In the genomic region with DNA sequence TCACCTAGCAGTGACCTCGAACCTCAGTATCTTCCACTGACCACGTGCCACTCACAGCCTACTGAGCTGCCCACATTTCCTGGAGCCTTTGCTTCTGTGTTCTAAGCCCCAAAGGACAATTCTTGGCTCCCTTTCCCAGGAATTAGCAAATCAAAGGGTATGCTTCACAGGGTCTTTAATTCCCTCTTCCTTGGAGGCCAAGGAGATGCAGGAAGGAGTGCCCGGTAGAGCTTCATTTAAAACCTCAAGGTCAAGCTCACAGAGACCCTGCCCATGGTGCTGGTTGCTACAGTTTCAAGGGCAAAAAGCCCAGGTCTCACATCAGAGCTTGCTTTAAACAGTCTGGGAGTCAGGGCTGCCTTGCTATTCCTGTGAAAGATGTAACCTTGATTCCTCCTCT, we compare ENCODE assay signal across 24 mouse cellular contexts.
DNase-seq lines count a peak whose midpoint lies in the region; ATAC-seq and TF ChIP-seq lines count a peak whose summit lies in the region.
"Had no signal": no experiment of that assay in that cellular context is flagged by ENCODE, and none has a peak within 500 bp of the region (broad histone marks: within the 10 kb centered on the region; RNA-seq: fewer than 3 reads in every experiment).

No protein-coding gene starts in this region.

- no peaks in the 10 kb centered on the region for H3K36me3 ChIP-seq in ES-Bruce4 (ENCODE audit: control insufficient read depth, insufficient read depth, low read length, poor library complexity, severe bottlenecking)
- H3K36me3 ChIP-seq: embryonic facial prominence, embryonic 13.5 days; embryonic facial prominence, embryonic 15.5 days; forebrain, embryonic 15.5 days; G1E had no signal

- no peak overlapping the region for H3K9ac ChIP-seq in ES-Bruce4 (ENCODE audit: low read depth, poor library complexity, severe bottlenecking)
- H3K9ac ChIP-seq: embryonic facial prominence, embryonic 13.5 days; embryonic facial prominence, embryonic 15.5 days; forebrain, embryonic 13.5 days; forebrain, embryonic 15.5 days; forebrain, postnatal 0 days had no signal

- 0 out of 2 replicates have a peak overlapping the region, but pooled peaks have one; percentile 76 for H3K27ac ChIP-seq in ES-Bruce4 (ENCODE audit: insufficient read depth, low read length)
- H3K27ac ChIP-seq: embryonic facial prominence, embryonic 13.5 days; embryonic facial prominence, embryonic 15.5 days; forebrain, embryonic 13.5 days; forebrain, embryonic 15.5 days had no signal

- ATAC-seq in erythroid progenitor cell, adult 5-6 weeks (replicated peaks; ENCODE audit: low FRiP score, poor library complexity, severe bottlenecking), result no peak
- ATAC-seq: forebrain, embryonic 13.5 days; forebrain, embryonic 15.5 days; forebrain, postnatal 0 days; Patski had no signal

- TF ChIP-seq POLR2A in ES-Bruce4 (IDR thresholded peaks at IDR 0.05; ENCODE audit: insufficient read depth, low read length), result no peak

- no peaks in the 10 kb centered on the region for H3K27me3 ChIP-seq in ES-Bruce4 (ENCODE audit: control insufficient read depth, insufficient read depth, low read length, poor library complexity, severe bottlenecking)
- H3K27me3 ChIP-seq: embryonic facial prominence, embryonic 13.5 days; embryonic facial prominence, embryonic 15.5 days; forebrain, embryonic 13.5 days; forebrain, embryonic 15.5 days had no signal

- DNase-seq in ES-CJ7 (ENCODE audit: low read depth, low spot score) (peak; percentile 98), R1 (ENCODE audit: low read depth, low spot score) (peak; percentile 97), ZHBTc4 (ENCODE audit: low read depth, low spot score) (peak; percentile 95)
- DNase-seq in spleen, adult 12 weeks (ENCODE audit: low spot score), result no peak
- DNase-seq in adrenal gland, adult (ENCODE audit: inconsistent age in 2 of 2, low spot score in 1 of 2), result no peak
- DNase-seq: adrenal gland, adult 8-10 months; adrenal gland, postnatal 14 days; adrenal gland, postnatal 36 days; cerebellum, adult 11-12 months; cerebellum, adult 2 months; cerebellum, adult 9-11 months; cerebellum, postnatal 14 days; cerebellum, postnatal 36 days; embryo, embryonic 11 days; forebrain, postnatal 0 days had no signal

- no peak for TF ChIP-seq CTCF in ES-Bruce4 (IDR thresholded peaks at IDR 0.05; ENCODE audit: low read depth, low read length)

- H3K4me1 ChIP-seq in ES-Bruce4 (ENCODE audit: control insufficient read depth, insufficient read depth, low read length), result peaks cover 14% of the 10 kb centered on the region
- H3K4me1 ChIP-seq: embryonic facial prominence, embryonic 13.5 days; embryonic facial prominence, embryonic 15.5 days; forebrain, embryonic 15.5 days had no signal

- no peaks in the 10 kb centered on the region for H3K9me3 ChIP-seq in ES-Bruce4 (replicated peaks; ENCODE audit: control insufficient read depth, insufficient read depth, low read length, poor library complexity, severe bottlenecking)
- H3K9me3 ChIP-seq: embryonic facial prominence, embryonic 13.5 days; embryonic facial prominence, embryonic 15.5 days; forebrain, embryonic 13.5 days; forebrain, embryonic 15.5 days had no signal

- H3K4me3 ChIP-seq in ES-Bruce4 (ENCODE audit: low read depth, low read length), result no peak overlapping the region
- H3K4me3 ChIP-seq: embryonic facial prominence, embryonic 13.5 days; embryonic facial prominence, embryonic 15.5 days; erythroblast, embryonic 14.5 days; forebrain, embryonic 13.5 days; forebrain, embryonic 15.5 days had no signal

- peak; percentile 87 for TF ChIP-seq EP300 in ES-Bruce4 (IDR thresholded peaks at IDR 0.05; ENCODE audit: insufficient read depth, low read depth, low read length)

Comparison
In these comparisons a context has a peak if more than half of its experiments do, and no peak if none do; other contexts are left out.
1. DNase-seq: peak in ES-CJ7 (single experiment), R1 (single experiment) and ZHBTc4 (single experiment); none in spleen, adult 12 weeks (single experiment) and adrenal gland, adult (0 of 2).